Mouse (Mus musculus) natural killer cell, adult 2 months (primary cell): Measurements from ENCODE around the gene Psmb8.

Experiments
- DNase-seq, 2 experiments: peaks; one replicate each; pipeline ENCODE4 v3.0.0; 2022; ENCODE audit warnings: low spot score in 2 of 2

Psmb8 gene

DNA sequence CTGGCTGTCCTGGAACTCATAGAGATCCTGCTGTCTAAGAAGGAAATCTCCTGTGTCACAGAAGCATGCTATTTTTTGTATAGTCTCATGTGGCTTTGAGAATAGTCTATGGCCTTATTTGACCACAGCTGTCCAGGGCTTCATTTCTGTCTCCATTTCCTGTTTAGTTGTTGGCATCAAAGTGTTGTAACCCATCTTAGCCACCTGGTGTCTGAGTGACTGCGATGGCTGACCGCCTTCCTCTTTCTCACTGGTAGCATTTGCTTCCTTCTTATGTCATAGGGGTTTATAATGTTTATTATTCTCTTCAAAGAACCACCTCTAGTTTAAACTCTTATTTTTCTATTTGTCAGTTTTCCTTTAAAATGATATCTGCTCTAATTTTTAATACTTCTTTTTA, 51.2 kb downstream of the Psmb8 start:
- DNase-seq: peak in 1 of 2 experiments; percentile 44

DNA sequence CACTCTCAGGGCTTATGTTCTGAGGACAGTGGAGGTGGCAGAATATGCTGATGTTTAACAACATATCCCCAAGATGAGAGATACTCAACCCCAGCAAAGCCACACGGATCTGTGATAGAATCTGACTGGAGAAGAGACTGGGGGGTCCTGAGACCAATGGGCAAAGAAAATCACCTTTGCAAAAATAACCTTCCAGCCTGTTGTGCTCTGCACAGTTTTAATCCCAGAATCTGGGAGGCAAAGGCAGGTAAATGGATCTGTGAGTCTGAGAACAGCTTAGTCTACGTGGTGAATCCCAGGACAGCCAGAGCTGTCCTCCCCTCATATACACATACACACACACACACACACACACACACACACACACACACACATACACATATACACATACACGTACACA, 51.8 kb downstream of the Psmb8 start:
- no peak for DNase-seq

DNA sequence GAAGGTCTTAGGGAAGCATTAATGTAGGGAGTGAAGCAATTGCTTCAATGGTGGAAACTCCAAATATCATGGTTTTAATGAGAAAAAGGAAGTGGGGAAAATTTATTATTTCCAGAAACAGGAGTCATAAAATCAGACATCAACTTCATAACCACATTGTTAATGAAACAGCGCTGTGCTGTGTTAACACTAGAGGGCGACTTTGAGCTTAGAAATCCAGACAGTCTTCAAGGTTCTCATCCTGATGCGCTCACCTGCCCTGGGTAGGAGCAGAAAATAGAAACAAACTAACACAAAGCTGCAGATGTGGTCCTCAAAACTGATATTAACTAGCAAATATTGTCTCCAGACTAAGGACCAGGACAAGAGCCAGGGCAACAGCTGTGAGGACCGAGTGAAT, 52.4 kb downstream of the Psmb8 start:
- DNase-seq: peak; percentile 36 to 70
